Mouse (Mus musculus) limb, embryonic 14.5 days (tissue): ENCODE results near the gene Dusp10. TPM values are rescaled to one million over a fixed set of nuclear protein-coding genes. Genes with fewer than 3 reads are reported as not detected.

Source experiments
- ATAC-seq: fragments of 200-750 bp; cut with Nextera tagmentation; 2 replicates; pipeline ENCODE4 v1.8.0; 2017; ENCODE audit warnings: low read depth, moderate number of reproducible peaks, moderate TSS enrichment; ENCODE audit not compliant: low FRiP score
- DNase-seq: peaks from one replicate; pipeline ENCODE4 v3.0.0-alpha.2; 2015; ENCODE audit warnings: low spot score
- H3K27ac ChIP-seq: fragments of 300-500 bp; sonication (generic); replicated peaks from 2 replicates; pipeline ENCODE4 v1.5.1; 2014; ENCODE audit warnings: low read depth, mild to moderate bottlenecking, low read length, moderate library complexity, mixed read lengths
- H3K27me3 ChIP-seq: fragments of 300-500 bp; sonication (generic); 2 replicates; pipeline ENCODE4 v1.6.1; 2014; ENCODE audit warnings: low read length, mixed read lengths; ENCODE audit not compliant: control insufficient read depth, insufficient read depth
- H3K36me3 ChIP-seq: fragments of 300-500 bp; sonication (generic); 2 replicates; pipeline ENCODE4 v1.6.1; 2014; ENCODE audit warnings: mild to moderate bottlenecking, low read length, moderate library complexity, mixed read lengths; ENCODE audit not compliant: control insufficient read depth, insufficient read depth
- H3K4me1 ChIP-seq: fragments of 300-500 bp; sonication (generic); 2 replicates; pipeline ENCODE4 v1.6.1; 2014; ENCODE audit warnings: antibody characterized with exemption, low read length, mixed read lengths; ENCODE audit not compliant: control insufficient read depth, insufficient read depth
- H3K4me2 ChIP-seq: fragments of 300-500 bp; sonication (generic); replicated peaks from 2 replicates; pipeline ENCODE4 v1.6.1; 2014; ENCODE audit warnings: low read depth, mild to moderate bottlenecking, low read length, moderate library complexity; ENCODE audit not compliant: severe bottlenecking
- H3K4me3 ChIP-seq: fragments of 300-500 bp; sonication (generic); replicated peaks from 2 replicates; pipeline ENCODE4 v1.5.1; 2014; ENCODE audit warnings: low read length
- H3K9ac ChIP-seq: fragments of 300-500 bp; sonication (generic); 2 replicates; pipeline ENCODE4 v1.6.1; 2014; ENCODE audit warnings: mild to moderate bottlenecking, low read depth, low read length, moderate library complexity; ENCODE audit not compliant: severe bottlenecking
- H3K9me3 ChIP-seq: fragments of 300-500 bp; sonication (generic); 2 replicates; pipeline ENCODE4 v1.6.1; 2016; ENCODE audit warnings: low read length; ENCODE audit not compliant: control insufficient read depth
- POLR2A ChIP-seq: fragments of 200-500 bp; IDR thresholded peaks from 2 replicates; pipeline ENCODE4 v1.8.0; 2012; ENCODE audit warnings: inconsistent platforms, mild to moderate bottlenecking, moderate library complexity, borderline replicate concordance; ENCODE audit not compliant: insufficient read depth, insufficient read length; ENCODE audit errors: extremely low read depth
- WGBS: fragments of 180-500 bp; shearing (Covaris S2); extraction: QIAGEN DNeasy Blood & Tissue Kit; methylation state at CpG from one replicate; pipeline ENCODE4 v1.1.7; 2014; 5-methylcytosine and 5-hydroxymethylcytosine counted together
- polyA plus RNA-seq, 2 experiments: library from polyadenylated mRNA; depleted of rRNA in 1 of 2; stranded (reverse) in 1 of 2; unstranded in 1 of 2; fragments of >200 nt; fragmentation: Nextera tagmentation in 1 of 2; extraction: Ambion mirVana in 1 of 2; gene quantifications; 2 replicates each; pipeline versions ENCODE4 v1.2.1 to v1.2.3; 2012 to 2014

The Dusp10 gene
- polyA plus RNA-seq, 2 experiments, result 16.7 to 22.1 TPM

GRCm38 (mm10) chr1:184005315-184006058, 7.6 kb upstream of the Dusp10 start:
- 44% methylated on average over 6 of the region's 6 CpGs for WGBS
- Histone ChIP-seq H3K36me3 (no peaks in the 10 kb centered on the region), H3K4me2 (no peak overlapping the region), H3K9me3 (no peaks in the 10 kb centered on the region), H3K4me3 (no peak overlapping the region), H3K4me1 (no peaks in the 10 kb centered on the region), H3K27me3 (no peaks in the 10 kb centered on the region), H3K27ac (no peak overlapping the region), H3K9ac (no peak overlapping the region)
- DNase-seq (no peak), ATAC-seq (no peak)
- no peak for TF ChIP-seq POLR2A

- Histone ChIP-seq H3K27me3 (no peaks in the 10 kb centered on the region), H3K4me2 (no peak overlapping the region), H3K36me3 (no peaks in the 10 kb centered on the region), H3K9ac (no peak overlapping the region), H3K9me3 (no peaks in the 10 kb centered on the region), H3K4me1 (no peaks in the 10 kb centered on the region), H3K4me3 (no peak overlapping the region), H3K27ac (no peak overlapping the region)
- no peak for TF ChIP-seq POLR2A
- ATAC-seq, result no peak
- DNase-seq, result no peak
Measured at GRCm38 (mm10) chr1:184006086-184006485, 7.0 kb upstream of the Dusp10 start.

- DNase-seq (no peak), ATAC-seq (no peak)
- no peaks in the 10 kb centered on the region for H3K4me1 ChIP-seq
- no peak overlapping the region for H3K4me3 ChIP-seq
- H3K27ac ChIP-seq, result no peak overlapping the region
- H3K27me3 ChIP-seq, result no peaks in the 10 kb centered on the region
- H3K36me3 ChIP-seq, result no peaks in the 10 kb centered on the region
- H3K9me3 ChIP-seq, result no peaks in the 10 kb centered on the region
- TF ChIP-seq POLR2A, result no peak
- WGBS, result 94% methylated on average over 6 of the region's 6 CpGs
- no peak overlapping the region for H3K4me2 ChIP-seq
- no peak overlapping the region for H3K9ac ChIP-seq
Measured at GRCm38 (mm10) chr1:184011311-184011710, 1.8 kb upstream of the Dusp10 start.

- H3K36me3 ChIP-seq, result no peaks in the 10 kb centered on the region
Measured at GRCm38 (mm10) chr1:184014091-184014490, 989 bp downstream of the Dusp10 start.

GRCm38 (mm10) chr1:184015995-184016730, 3.1 kb downstream of the Dusp10 start:
- H3K27ac ChIP-seq, result no peak overlapping the region
- H3K9me3 ChIP-seq, result no peaks in the 10 kb centered on the region
- ATAC-seq (no peak), DNase-seq (no peak)
- 68% methylated on average over 10 of the region's 10 CpGs for WGBS
- no peak overlapping the region for H3K4me2 ChIP-seq
- H3K4me1 ChIP-seq, result no peaks in the 10 kb centered on the region
- no peaks in the 10 kb centered on the region for H3K36me3 ChIP-seq
- no peak overlapping the region for H3K4me3 ChIP-seq
- no peak for TF ChIP-seq POLR2A
- no peaks in the 10 kb centered on the region for H3K27me3 ChIP-seq
- no peak overlapping the region for H3K9ac ChIP-seq

More at GRCm38 (mm10) chr1:184014091-184014490, 989 bp downstream of the Dusp10 start:
- no peaks in the 10 kb centered on the region for H3K27me3 ChIP-seq
- H3K4me3 ChIP-seq, result no peak overlapping the region
- no peak overlapping the region for H3K4me2 ChIP-seq
- no peak for TF ChIP-seq POLR2A
- 83% methylated on average over 3 of the region's 3 CpGs for WGBS
- H3K4me1 ChIP-seq, result no peaks in the 10 kb centered on the region
- no peak for ATAC-seq
- no peak overlapping the region for H3K9ac ChIP-seq
- no peaks in the 10 kb centered on the region for H3K9me3 ChIP-seq
- no peak for DNase-seq
- H3K27ac ChIP-seq, result no peak overlapping the region
